Mouse (Mus musculus) hindbrain, embryonic 15.5 days (tissue): ENCODE results near the gene Minar1. TPM values are rescaled to one million over a fixed set of nuclear protein-coding genes. Genes with fewer than 3 reads are reported as not detected.
A peak's percentile ranks its signal among the peaks of the same experiment; 100 is the strongest.

ENCODE experiments used
- ATAC-seq: fragments of 200-750 bp; cut with Nextera tagmentation; 2 replicates; pipeline ENCODE4 v1.8.0; 2017; ENCODE audit warnings: low read depth, moderate number of reproducible peaks, moderate TSS enrichment; ENCODE audit not compliant: low FRiP score
- H3K27ac ChIP-seq: fragments of 300-500 bp; sonication (generic); replicated peaks from 2 replicates; pipeline ENCODE4 v1.5.1; 2015; ENCODE audit warnings: mild to moderate bottlenecking, inconsistent platforms
- H3K27me3 ChIP-seq: fragments of 300-500 bp; sonication (generic); 2 replicates; pipeline ENCODE4 v1.6.1; 2015; ENCODE audit warnings: control low read depth, inconsistent platforms
- H3K36me3 ChIP-seq: fragments of 300-500 bp; sonication (generic); 2 replicates; pipeline ENCODE4 v1.6.1; 2015; ENCODE audit warnings: control low read depth, inconsistent platforms
- H3K4me1 ChIP-seq: fragments of 300-500 bp; sonication (generic); replicated peaks from 2 replicates; pipeline ENCODE4 v1.6.1; 2015; ENCODE audit warnings: control low read depth, inconsistent platforms
- H3K4me2 ChIP-seq: fragments of 300-500 bp; sonication (generic); 2 replicates; pipeline ENCODE4 v1.6.1; 2015; ENCODE audit warnings: moderate library complexity, mild to moderate bottlenecking, inconsistent platforms
- H3K4me3 ChIP-seq: fragments of 300-500 bp; sonication (generic); 2 replicates; pipeline ENCODE4 v1.5.1; 2015; ENCODE audit warnings: mild to moderate bottlenecking, inconsistent platforms
- H3K9ac ChIP-seq: fragments of 300-500 bp; sonication (generic); 2 replicates; pipeline ENCODE4 v1.6.1; 2015; ENCODE audit warnings: inconsistent platforms
- H3K9me3 ChIP-seq: fragments of 300-500 bp; sonication (generic); 2 replicates; pipeline ENCODE4 v1.6.1; 2016; ENCODE audit warnings: control low read depth, inconsistent platforms
- WGBS: fragments of 180-500 bp; shearing (Covaris S2); methylation state at CpG from one replicate; pipeline ENCODE4 v1.1.7; 2015; 5-methylcytosine and 5-hydroxymethylcytosine counted together
- polyA plus RNA-seq: library from polyadenylated mRNA; unstranded; fragments of >200 nt; fragmentation: Nextera tagmentation; extraction: Ambion mirVana; gene quantifications from 2 replicates; pipeline ENCODE4 v1.2.1, GENCODE M21; 2015

The Minar1 gene
- 4.7 and 5.7 TPM in 2 replicates for polyA plus RNA-seq

DNA sequence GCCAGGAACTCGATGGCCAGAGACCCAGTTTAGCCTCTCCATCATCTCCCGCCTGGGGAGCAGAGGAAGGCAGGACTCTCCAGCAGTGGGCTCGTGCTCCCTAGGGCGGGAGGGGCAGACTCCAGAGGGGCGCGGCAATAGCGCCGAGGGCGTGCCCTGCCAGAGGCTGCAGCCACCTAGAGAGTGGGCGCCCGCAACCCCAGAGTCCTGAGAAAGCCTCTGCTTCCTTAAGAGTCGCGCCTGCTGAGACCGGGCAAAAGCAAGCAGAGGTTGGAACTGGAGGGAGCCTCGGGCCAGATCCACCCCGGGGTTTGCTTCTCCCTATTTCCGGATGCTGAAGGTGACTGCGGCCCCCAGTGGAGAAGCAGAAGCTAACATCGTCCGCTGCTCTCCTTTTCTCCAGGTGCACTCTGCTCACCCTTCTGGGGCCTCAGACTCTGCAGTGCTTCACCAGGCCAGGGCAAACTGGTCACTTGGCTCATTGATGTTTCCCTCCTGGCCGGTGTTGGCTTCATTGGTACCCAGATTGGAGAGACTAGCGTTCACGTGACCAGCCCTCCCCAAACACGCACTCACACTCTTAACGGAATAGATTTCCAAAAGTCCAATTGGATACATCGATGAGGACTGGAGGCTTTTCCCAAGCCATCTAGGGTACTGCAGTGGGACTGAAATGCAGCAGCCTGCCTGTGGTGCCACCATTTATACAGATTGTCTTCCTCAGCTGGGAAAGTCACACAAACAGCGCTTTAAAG is at the start of gene Minar1:
Gene Minar1 (minus strand): TSS at position 120 of the 755 bp plus-strand sequence.
- peak; percentile 83 for ATAC-seq
- Histone ChIP-seq H3K9me3 (no peaks in the 10 kb centered on the region), H3K9ac (peak within 1 kb of the TSS; percentile 65), H3K27me3 (0 out of 2 replicates have a peak, but pooled peaks cover 5% of the 10 kb centered on the region), H3K4me2 (peak within 1 kb of the TSS; percentile 92), H3K27ac (peak within 1 kb of the TSS; percentile 57), H3K4me3 (peak within 1 kb of the TSS; percentile 54), H3K36me3 (no peaks in the 10 kb centered on the region), H3K4me1 (peaks cover 33% of the 10 kb centered on the region)
- under 1% methylated on average over 27 of the region's 27 CpGs for WGBS

- ATAC-seq: no peak
- H3K4me2 ChIP-seq: no peak overlapping the region
Observed at GRCm38 (mm10) chr9:89669878-89670277, 47.0 kb upstream of the Minar1 start.

DNA sequence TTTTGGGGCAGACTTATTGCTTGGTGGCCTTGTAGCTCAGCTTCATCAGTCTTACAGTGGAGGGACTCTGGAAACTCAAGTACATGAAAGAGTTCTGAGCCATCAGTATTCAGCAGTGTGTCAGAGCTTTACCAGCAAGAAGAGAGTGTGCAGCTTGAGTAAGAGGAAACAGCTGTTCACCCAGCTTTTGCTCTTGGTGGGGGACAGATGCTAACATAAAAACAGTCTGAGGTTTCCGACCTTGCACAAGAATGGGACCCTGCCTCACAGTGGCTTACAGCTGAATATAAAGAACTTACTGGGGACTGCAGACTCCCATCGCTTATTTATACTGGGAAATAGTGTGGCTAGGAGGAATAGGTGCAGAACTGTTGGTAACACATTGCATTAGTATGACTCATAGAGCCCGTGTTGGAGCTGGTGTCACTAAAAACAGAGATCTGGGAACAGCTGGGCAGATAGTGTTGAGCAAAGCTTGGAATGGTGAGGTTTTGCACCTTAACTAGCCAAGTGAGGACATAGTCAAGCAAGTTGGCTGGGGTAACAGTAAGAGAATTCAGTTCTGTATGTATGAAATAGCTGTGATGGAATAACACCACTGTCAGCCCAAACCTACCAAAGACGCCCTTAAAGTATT is 44.5 kb upstream of the Minar1 start:
- Histone ChIP-seq H3K9me3 (no peaks in the 10 kb centered on the region), H3K4me2 (no peak overlapping the region), H3K4me1 (no peaks in the 10 kb centered on the region), H3K9ac (no peak overlapping the region), H3K27ac (no peak overlapping the region), H3K36me3 (no peaks in the 10 kb centered on the region), H3K27me3 (no peaks in the 10 kb centered on the region), H3K4me3 (no peak overlapping the region)
- ATAC-seq: no peak
- WGBS: 88% methylated on average over 4 of the region's 4 CpGs

More at GRCm38 (mm10) chr9:89669878-89670277, 47.0 kb upstream of the Minar1 start:
- Histone ChIP-seq H3K4me1 (no peaks in the 10 kb centered on the region), H3K27ac (no peak overlapping the region), H3K4me3 (no peak overlapping the region), H3K9me3 (no peaks in the 10 kb centered on the region), H3K27me3 (no peaks in the 10 kb centered on the region), H3K36me3 (no peaks in the 10 kb centered on the region), H3K9ac (no peak overlapping the region)
- 82% methylated on average over 4 of the region's 4 CpGs for WGBS

DNA sequence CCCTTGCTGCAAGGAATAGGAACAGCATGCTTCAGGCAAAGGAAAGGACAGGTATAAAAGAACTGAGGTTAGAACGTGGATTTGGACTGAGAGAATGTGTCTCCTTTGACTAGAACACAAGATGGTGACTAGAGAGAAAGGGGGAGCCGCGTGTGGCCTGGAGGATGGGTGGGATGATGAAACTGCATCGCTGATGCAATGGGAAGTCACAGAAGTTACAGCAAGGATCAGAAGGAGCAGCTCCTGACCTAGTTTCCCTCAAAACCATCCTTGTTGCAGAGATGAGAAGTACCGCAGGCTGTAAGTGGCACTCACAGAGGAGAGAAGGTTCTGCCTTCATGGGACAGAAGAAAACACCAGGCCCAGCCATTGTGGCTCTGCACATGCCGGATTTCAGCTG is 28.0 kb upstream of the Minar1 start:
- H3K27me3 ChIP-seq: no peaks in the 10 kb centered on the region
- no peak overlapping the region for H3K4me3 ChIP-seq
- H3K36me3 ChIP-seq: no peaks in the 10 kb centered on the region
- 85% methylated on average over 6 of the region's 6 CpGs for WGBS
- H3K9me3 ChIP-seq: no peaks in the 10 kb centered on the region
- no peak overlapping the region for H3K9ac ChIP-seq
- no peak overlapping the region for H3K4me2 ChIP-seq
- no peak overlapping the region for H3K27ac ChIP-seq
- no peak for ATAC-seq
- no peaks in the 10 kb centered on the region for H3K4me1 ChIP-seq

GRCm38 (mm10) chr9:89637453-89637852 is 14.5 kb upstream of the Minar1 start:
- no peak for ATAC-seq
- Histone ChIP-seq H3K36me3 (no peaks in the 10 kb centered on the region), H3K9ac (no peak overlapping the region), H3K4me1 (no peaks in the 10 kb centered on the region), H3K4me2 (no peak overlapping the region), H3K27me3 (no peaks in the 10 kb centered on the region), H3K9me3 (no peaks in the 10 kb centered on the region), H3K27ac (no peak overlapping the region), H3K4me3 (no peak overlapping the region)
- 93% methylated on average over 3 of the region's 3 CpGs for WGBS

DNA sequence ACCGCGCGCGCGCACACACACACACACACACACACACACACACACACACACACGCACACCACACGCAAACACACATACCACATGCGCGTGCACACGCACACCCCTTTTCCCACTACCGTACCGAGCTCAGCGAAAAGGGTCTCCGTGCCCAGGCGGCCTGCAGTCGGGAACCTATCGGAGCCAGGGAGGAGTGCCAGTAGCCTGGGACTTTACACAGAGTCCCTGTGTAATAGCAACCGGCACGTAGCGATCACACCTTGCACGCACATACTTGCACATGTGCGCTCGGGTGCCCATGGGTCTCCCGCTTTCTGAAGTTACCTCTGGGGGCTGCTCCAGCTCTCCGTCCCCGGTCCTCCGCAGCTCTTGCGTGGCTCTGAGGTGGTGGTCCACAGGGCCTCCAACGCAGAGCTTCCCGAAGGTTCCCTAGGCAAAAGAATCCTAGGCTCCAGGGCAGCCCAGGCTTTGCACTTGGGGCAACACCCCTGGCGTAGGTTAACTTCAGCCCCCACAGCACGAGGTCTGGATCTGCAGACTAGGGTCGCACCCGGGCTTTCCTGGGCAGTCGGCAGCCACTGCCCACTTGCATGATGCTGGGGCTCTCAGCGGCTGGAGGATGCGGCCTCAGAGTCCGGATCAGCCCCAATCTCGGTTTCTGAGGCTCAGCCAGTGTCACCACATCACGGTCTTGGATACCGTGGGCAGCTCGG is 474 bp downstream of the Minar1 start:
- Histone ChIP-seq H3K27me3 (0 out of 2 replicates have a peak, but pooled peaks cover 5% of the 10 kb centered on the region), H3K9ac (peak overlapping the region; percentile 65), H3K4me2 (peak overlapping the region; percentile 92), H3K4me1 (peaks cover 33% of the 10 kb centered on the region), H3K9me3 (no peaks in the 10 kb centered on the region), H3K36me3 (no peaks in the 10 kb centered on the region), H3K27ac (peak overlapping the region; percentile 57), H3K4me3 (peak overlapping the region; percentile 54)
- peak; percentile 74 for ATAC-seq
- WGBS: 3% methylated on average over 42 of the region's 42 CpGs

GRCm38 (mm10) chr9:89621750-89622149 is 1.2 kb downstream of the Minar1 start:
- 0 out of 2 replicates have a peak, but pooled peaks cover 5% of the 10 kb centered on the region for H3K27me3 ChIP-seq
- WGBS: 5% methylated on average over 11 of the region's 11 CpGs
- peak overlapping the region; percentile 65 for H3K9ac ChIP-seq
- H3K27ac ChIP-seq: peak overlapping the region; percentile 57
- H3K4me2 ChIP-seq: peak overlapping the region; percentile 92
- peak overlapping the region; percentile 54 for H3K4me3 ChIP-seq
- peaks cover 33% of the 10 kb centered on the region for H3K4me1 ChIP-seq
- no peak for ATAC-seq
- H3K9me3 ChIP-seq: no peaks in the 10 kb centered on the region
- H3K36me3 ChIP-seq: no peaks in the 10 kb centered on the region

DNA sequence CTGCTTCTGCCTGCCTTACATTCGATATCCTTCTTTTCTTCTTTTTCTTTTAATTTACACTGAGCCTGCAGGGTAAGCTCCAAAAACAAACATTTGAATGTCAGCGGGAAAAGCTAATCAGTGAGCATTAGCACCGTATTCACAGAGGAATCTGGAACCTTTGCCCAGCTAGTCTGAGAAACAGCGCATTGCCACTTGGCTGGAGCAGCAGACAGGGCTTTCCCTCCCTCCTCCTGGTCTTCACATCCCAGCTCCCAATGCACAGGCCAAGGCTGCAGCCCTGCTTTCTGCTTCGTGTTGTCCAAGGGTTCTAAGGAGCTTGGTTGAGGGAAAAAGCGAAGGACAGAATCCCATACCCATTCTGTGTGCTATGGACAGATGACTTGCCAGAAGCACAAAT is 2.6 kb downstream of the Minar1 start:
- Histone ChIP-seq H3K4me3 (peak overlapping the region; percentile 54), H3K4me2 (peak overlapping the region; percentile 92), H3K9ac (peak overlapping the region; percentile 23; the same call in 1 of the 2 replicates), H3K9me3 (no peaks in the 10 kb centered on the region), H3K27me3 (0 out of 2 replicates have a peak, but pooled peaks cover 5% of the 10 kb centered on the region), H3K36me3 (no peaks in the 10 kb centered on the region), H3K27ac (no peak overlapping the region; the same call in 1 of the 2 replicates), H3K4me1 (peaks cover 33% of the 10 kb centered on the region)
- ATAC-seq: no peak
- WGBS: 24% methylated on average over 6 of the region's 6 CpGs

DNA sequence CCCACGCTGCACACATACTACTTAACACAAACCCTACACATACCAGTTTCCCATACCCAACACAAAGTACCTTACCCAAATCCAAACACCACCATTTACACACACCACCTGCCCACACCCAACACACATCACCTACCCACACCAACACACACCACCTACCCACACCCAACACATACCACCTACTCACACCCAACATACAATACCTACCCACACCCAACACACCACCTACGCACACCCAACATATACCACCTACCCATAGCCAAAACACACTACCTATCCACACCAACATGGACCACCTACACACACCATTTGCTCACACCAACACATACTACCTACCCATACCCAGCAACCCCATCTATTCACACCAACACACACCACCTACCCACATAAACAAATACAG is 6.0 kb downstream of the Minar1 start:
- Histone ChIP-seq H3K9ac (no peak overlapping the region), H3K9me3 (no peaks in the 10 kb centered on the region), H3K27ac (no peak overlapping the region), H3K4me1 (peaks cover 16% of the 10 kb centered on the region), H3K4me3 (no peak overlapping the region), H3K36me3 (no peaks in the 10 kb centered on the region), H3K4me2 (no peak overlapping the region), H3K27me3 (no peaks in the 10 kb centered on the region)
- WGBS: 93% methylated on average over 2 of the region's 2 CpGs
- no peak for ATAC-seq

- Histone ChIP-seq H3K9ac (no peak overlapping the region), H3K9me3 (no peaks in the 10 kb centered on the region), H3K4me1 (peaks cover 5% of the 10 kb centered on the region; the same call in 1 of the 2 replicates), H3K27me3 (no peaks in the 10 kb centered on the region), H3K4me3 (no peak overlapping the region), H3K4me2 (no peak overlapping the region), H3K27ac (no peak overlapping the region), H3K36me3 (no peaks in the 10 kb centered on the region)
- no peak for ATAC-seq
- WGBS: 67% methylated on average over 4 of the region's 4 CpGs
Observed at GRCm38 (mm10) chr9:89610592-89610991, 12.3 kb downstream of the Minar1 start.

DNA sequence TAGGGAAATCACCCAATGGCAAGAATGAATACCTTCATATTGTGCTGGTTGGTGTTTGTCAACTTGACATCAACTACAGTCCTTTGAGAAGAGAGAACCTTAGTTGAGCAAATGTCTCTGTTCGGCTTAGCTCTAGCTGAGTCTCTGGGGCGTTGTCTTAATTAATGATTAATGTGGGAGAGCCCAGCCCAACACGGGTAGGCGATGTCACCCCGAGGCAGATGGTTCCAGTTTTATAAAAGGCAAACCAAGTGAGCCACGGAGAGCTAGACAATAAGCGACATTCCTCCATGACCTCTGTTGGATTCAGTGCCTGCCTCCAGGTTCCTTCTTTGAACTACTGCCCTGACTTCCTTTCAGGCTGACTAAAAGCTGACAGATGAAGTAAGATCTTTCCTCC is 15.6 kb downstream of the Minar1 start:
- Histone ChIP-seq H3K27me3 (no peaks in the 10 kb centered on the region), H3K4me2 (no peak overlapping the region), H3K36me3 (no peaks in the 10 kb centered on the region), H3K9me3 (no peaks in the 10 kb centered on the region), H3K4me3 (no peak overlapping the region), H3K9ac (no peak overlapping the region), H3K27ac (no peak overlapping the region), H3K4me1 (peaks cover 5% of the 10 kb centered on the region; the same call in 1 of the 2 replicates)
- WGBS: 48% methylated on average over 7 of the region's 7 CpGs
- no peak for ATAC-seq

GRCm38 (mm10) chr9:89606256-89606655 is 16.7 kb downstream of the Minar1 start:
- H3K4me3 ChIP-seq: no peak overlapping the region
- 0 out of 2 replicates have a peak, but pooled peaks cover 5% of the 10 kb centered on the region for H3K4me1 ChIP-seq
- ATAC-seq: no peak
- H3K27me3 ChIP-seq: no peaks in the 10 kb centered on the region
- H3K36me3 ChIP-seq: no peaks in the 10 kb centered on the region
- H3K4me2 ChIP-seq: no peak overlapping the region
- H3K9me3 ChIP-seq: no peaks in the 10 kb centered on the region
- 63% methylated on average over 11 of the region's 11 CpGs for WGBS
- H3K27ac ChIP-seq: no peak overlapping the region
- no peak overlapping the region for H3K9ac ChIP-seq
